Mouse (Mus musculus) forebrain, embryonic 11.5 days (tissue): ENCODE measurements around the gene Cck. TPM values are rescaled to one million over a fixed set of nuclear protein-coding genes. Genes with fewer than 3 reads are reported as not detected.
"Not testable (repeated sequence)": the region's sequence is repeated elsewhere in the genome, so short reads cannot be mapped to it uniquely, and the experiment has no call there.

Experiments used
- ATAC-seq: fragments of 200-750 bp; cut with Nextera tagmentation; replicated peaks from 2 replicates; pipeline ENCODE4 v1.8.0; 2017; ENCODE audit warnings: moderate TSS enrichment; ENCODE audit not compliant: low FRiP score
- DNase-seq: peaks from one replicate; pipeline ENCODE4 v3.0.0-alpha.2; 2017; ENCODE audit warnings: low spot score
- H3K27ac ChIP-seq: fragments of 300-500 bp; sonication (generic); 2 replicates; pipeline ENCODE4 v1.5.1; 2014; ENCODE audit warnings: low read depth, low read length
- H3K27me3 ChIP-seq: fragments of 300-500 bp; sonication (generic); 2 replicates; pipeline ENCODE4 v1.6.1; 2014; ENCODE audit warnings: mild to moderate bottlenecking, low read length, mixed read lengths; ENCODE audit not compliant: control insufficient read depth, insufficient read depth
- H3K36me3 ChIP-seq: fragments of 300-500 bp; sonication (generic); 2 replicates; pipeline ENCODE4 v1.6.1; 2014; ENCODE audit warnings: mild to moderate bottlenecking, low read length, moderate library complexity, mixed read lengths; ENCODE audit not compliant: control insufficient read depth, insufficient read depth
- H3K4me1 ChIP-seq: fragments of 300-500 bp; sonication (generic); replicated peaks from 2 replicates; pipeline ENCODE4 v1.6.1; 2014; ENCODE audit warnings: low read length, mixed read lengths; ENCODE audit not compliant: control insufficient read depth, insufficient read depth
- H3K4me2 ChIP-seq: fragments of 300-500 bp; sonication (generic); 2 replicates; pipeline ENCODE4 v1.6.1; 2014; ENCODE audit warnings: low read depth, mild to moderate bottlenecking, low read length, moderate library complexity, mixed read lengths; ENCODE audit not compliant: severe bottlenecking
- H3K4me3 ChIP-seq: fragments of 300-500 bp; sonication (generic); 2 replicates; pipeline ENCODE4 v1.5.1; 2014; ENCODE audit warnings: low read depth, low read length
- H3K9ac ChIP-seq: fragments of 300-500 bp; sonication (generic); 2 replicates; pipeline ENCODE4 v1.6.1; 2014; ENCODE audit warnings: low read length
- H3K9me3 ChIP-seq: fragments of 300-500 bp; sonication (generic); 2 replicates; pipeline ENCODE4 v1.6.1; 2016; ENCODE audit warnings: low read length, mixed read lengths; ENCODE audit not compliant: control insufficient read depth
- WGBS: fragments of 180-500 bp; shearing (Covaris S2); extraction: QIAGEN DNeasy Blood & Tissue Kit; methylation state at CpG from one replicate; pipeline ENCODE4 v1.1.7; 2014; 5-methylcytosine and 5-hydroxymethylcytosine counted together
- polyA plus RNA-seq: library from polyadenylated mRNA; unstranded; fragments of >200 nt; fragmentation: Nextera tagmentation; extraction: Ambion mirVana; gene quantifications from 2 replicates; pipeline ENCODE4 v1.2.1, GENCODE M21; 2014

Cck gene
- polyA plus RNA-seq, 1 experiment from 2014 or later, result 2.5 TPM

GRCm38 (mm10) chr9:121454891-121455290 is 40.6 kb downstream of the Cck start:
- DNase-seq (no peak), ATAC-seq (no peak)
- 94% methylated on average over 3 of the region's 3 CpGs for WGBS
- H3K4me1 ChIP-seq, result no peaks in the 10 kb centered on the region
- no peak overlapping the region for H3K4me2 ChIP-seq
- H3K9ac ChIP-seq, result no peak overlapping the region
- H3K36me3 ChIP-seq, result peaks cover 9% of the 10 kb centered on the region
- H3K27me3 ChIP-seq, result no peaks in the 10 kb centered on the region
- H3K4me3 ChIP-seq, result no peak overlapping the region
- H3K9me3 ChIP-seq, result no peaks in the 10 kb centered on the region
- H3K27ac ChIP-seq, result no peak overlapping the region

DNA sequence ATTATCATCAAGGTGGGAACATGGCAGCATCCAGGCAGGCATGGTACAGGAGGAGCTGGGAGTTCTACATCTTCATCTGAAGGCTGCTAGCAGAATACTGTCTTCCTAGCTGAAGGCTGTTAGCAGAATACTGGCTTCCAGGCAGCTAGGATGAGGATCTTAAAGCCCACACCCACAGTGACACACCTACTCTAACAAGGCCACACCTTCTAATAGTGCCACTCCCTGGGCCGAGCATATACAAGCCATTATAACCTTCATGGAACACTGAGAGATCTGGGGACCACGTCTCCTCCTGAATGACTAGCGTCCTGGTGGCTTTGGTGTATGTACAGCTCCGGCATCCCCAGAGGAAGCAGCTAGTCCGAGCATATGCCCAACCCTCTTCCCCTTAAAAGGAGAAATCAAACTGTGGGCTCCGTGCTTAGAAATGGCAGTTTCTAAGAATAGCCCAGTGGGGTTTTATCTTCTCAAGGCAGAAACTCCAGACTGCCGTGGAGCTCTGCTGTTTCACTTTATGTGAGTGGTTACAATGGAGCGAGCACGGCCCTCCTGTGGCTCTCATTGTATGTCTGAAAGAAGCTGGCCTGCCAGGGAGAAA is 43.1 kb downstream of the Cck start:
- not testable (repeated sequence) for H3K27me3 ChIP-seq, H3K9ac ChIP-seq, H3K4me1 ChIP-seq, H3K27ac ChIP-seq, H3K36me3 ChIP-seq, H3K4me3 ChIP-seq, ATAC-seq, H3K9me3 ChIP-seq, H3K4me2 ChIP-seq, DNase-seq
- 52% methylated on average over 9 of the region's 9 CpGs for WGBS

DNA sequence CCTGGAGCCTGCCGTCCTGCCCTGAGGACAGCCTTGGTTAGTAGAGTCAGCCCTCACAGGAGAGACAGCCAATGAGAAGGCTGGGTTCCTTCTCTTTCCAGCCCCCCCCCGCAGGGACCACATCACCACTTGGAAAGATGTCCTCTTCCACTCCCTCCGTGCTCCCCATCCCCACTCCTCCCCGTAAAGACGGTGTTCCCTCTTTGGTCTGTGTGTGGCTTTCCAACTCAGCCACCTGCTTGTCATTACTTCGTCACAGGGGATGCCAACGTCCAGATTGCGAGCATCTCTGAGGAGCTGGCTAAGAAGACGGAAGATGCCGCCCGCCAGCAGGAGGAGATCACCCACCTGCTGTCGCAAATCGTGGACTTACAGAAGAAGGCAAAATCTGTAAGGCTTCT is 49.1 kb downstream of the Cck start:
- H3K27ac ChIP-seq, result no peak overlapping the region
- no peak overlapping the region for H3K4me2 ChIP-seq
- no peak overlapping the region for H3K4me3 ChIP-seq
- DNase-seq (no peak), ATAC-seq (no peak)
- H3K36me3 ChIP-seq, result no peaks in the 10 kb centered on the region; the same call in 1 of the 2 replicates
- H3K4me1 ChIP-seq, result no peaks in the 10 kb centered on the region
- no peaks in the 10 kb centered on the region for H3K27me3 ChIP-seq
- H3K9me3 ChIP-seq, result no peaks in the 10 kb centered on the region
- H3K9ac ChIP-seq, result no peak overlapping the region
- WGBS, result 94% methylated on average over 13 of the region's 13 CpGs

- H3K27me3 ChIP-seq, result no peaks in the 10 kb centered on the region
- WGBS, result 86% methylated on average over 2 of the region's 2 CpGs
- DNase-seq, result no peak
- H3K9ac ChIP-seq, result no peak overlapping the region
- H3K4me2 ChIP-seq, result no peak overlapping the region
- no peak overlapping the region for H3K27ac ChIP-seq
- no peaks in the 10 kb centered on the region for H3K9me3 ChIP-seq
- no peaks in the 10 kb centered on the region for H3K4me1 ChIP-seq
- H3K36me3 ChIP-seq, result no peaks in the 10 kb centered on the region; the same call in 1 of the 2 replicates
- H3K4me3 ChIP-seq, result no peak overlapping the region
- no peak for ATAC-seq
Observed at GRCm38 (mm10) chr9:121445364-121445763, 50.1 kb downstream of the Cck start.

DNA sequence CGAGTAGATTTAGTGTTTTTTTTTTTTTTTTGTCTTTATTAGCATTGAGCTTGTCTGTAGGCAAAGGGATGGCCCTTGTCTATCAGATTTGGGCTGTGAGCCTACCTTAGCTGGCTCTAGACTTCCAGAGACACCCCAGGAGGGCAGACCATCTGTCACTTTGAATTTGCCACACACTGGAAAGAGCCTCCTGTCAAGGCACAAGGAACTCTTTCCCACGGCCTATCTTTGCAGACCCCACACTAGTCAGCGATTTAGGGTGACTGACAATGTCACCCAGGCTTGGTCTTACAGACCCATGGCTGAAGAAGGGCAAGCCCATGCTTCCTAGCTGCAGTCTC is 51.2 kb downstream of the Cck start:
- ATAC-seq (no peak), DNase-seq (no peak)
- H3K27me3 ChIP-seq, result no peaks in the 10 kb centered on the region
- H3K9ac ChIP-seq, result no peak overlapping the region
- H3K4me3 ChIP-seq, result no peak overlapping the region
- no peaks in the 10 kb centered on the region for H3K9me3 ChIP-seq
- 85% methylated on average over 3 of the region's 3 CpGs for WGBS
- no peak overlapping the region for H3K27ac ChIP-seq
- H3K4me1 ChIP-seq, result no peaks in the 10 kb centered on the region
- no peak overlapping the region for H3K4me2 ChIP-seq
- no peaks in the 10 kb centered on the region; the same call in 1 of the 2 replicates for H3K36me3 ChIP-seq

DNA sequence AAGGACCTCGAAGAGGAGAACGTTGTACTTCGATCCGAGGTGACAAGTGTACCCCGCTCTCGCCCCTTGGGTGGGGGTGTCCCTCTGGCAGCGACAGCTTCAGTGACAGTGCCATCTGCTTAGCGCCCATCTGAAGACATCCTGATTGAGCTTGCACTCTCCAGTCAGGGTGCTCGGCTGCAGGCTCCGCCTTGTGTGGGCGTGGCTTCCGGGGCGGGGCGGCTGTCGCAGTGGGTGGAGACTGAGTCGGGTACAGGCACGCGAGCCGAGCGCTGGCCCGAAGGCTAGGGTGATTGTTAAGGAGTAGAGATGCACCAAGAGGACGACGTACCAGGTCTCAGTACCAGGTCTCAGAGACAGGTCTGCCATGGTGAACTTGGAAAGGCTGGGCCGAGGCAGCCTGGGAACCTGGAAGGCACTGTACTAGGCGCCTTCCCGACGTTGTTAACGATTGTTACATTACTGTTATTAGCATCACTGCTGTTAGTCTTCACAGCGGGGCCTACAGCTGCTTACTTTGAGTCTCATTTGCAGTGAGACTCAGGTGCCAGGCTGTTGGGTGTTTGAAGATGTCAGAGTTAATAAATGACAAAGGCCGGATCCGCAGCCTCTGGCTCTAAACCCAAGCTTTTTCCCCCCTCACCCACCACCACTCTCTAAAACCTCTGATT is 51.7 kb downstream of the Cck start:
- 64% methylated on average over 31 of the region's 31 CpGs for WGBS
- Histone ChIP-seq H3K9me3 (no peaks in the 10 kb centered on the region), H3K9ac (no peak overlapping the region), H3K27ac (no peak overlapping the region), H3K4me1 (no peaks in the 10 kb centered on the region), H3K4me2 (no peak overlapping the region), H3K27me3 (no peaks in the 10 kb centered on the region), H3K36me3 (no peaks in the 10 kb centered on the region; the same call in 1 of the 2 replicates), H3K4me3 (no peak overlapping the region)
- ATAC-seq, result no peak
- peak; percentile 68 for DNase-seq

DNA sequence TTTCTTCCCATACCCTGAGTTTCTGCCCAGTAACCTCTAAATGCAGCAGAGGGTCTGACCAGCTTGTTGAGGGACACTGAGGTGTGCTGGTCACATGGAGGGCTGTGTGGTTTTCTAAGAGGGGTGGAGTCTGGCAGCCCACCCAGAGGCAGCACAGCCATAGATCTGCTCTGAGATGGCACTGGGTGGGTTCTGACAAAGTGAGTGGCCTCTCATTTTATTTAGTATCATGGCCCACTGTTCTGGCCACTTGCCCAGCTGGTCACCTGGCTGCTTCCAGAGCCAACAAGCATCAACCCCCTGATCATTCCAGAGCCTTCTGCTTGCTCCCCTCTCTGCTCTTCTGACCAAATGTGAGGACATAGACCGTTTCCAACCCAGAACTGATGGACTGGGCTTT is 53.3 kb downstream of the Cck start:
- Histone ChIP-seq H3K4me3 (no peak overlapping the region), H3K27ac (no peak overlapping the region), H3K9me3 (no peaks in the 10 kb centered on the region), H3K4me1 (no peaks in the 10 kb centered on the region), H3K9ac (no peak overlapping the region), H3K4me2 (no peak overlapping the region), H3K27me3 (no peaks in the 10 kb centered on the region), H3K36me3 (no peaks in the 10 kb centered on the region; the same call in 1 of the 2 replicates)
- WGBS, result 81% methylated on average over 1 of the region's 1 CpGs
- no peak for DNase-seq
- no peak for ATAC-seq
